Mouse (Mus musculus): Measurements from ENCODE around the gene Arhgap24. TPM values are rescaled to one million over a fixed set of nuclear protein-coding genes. Genes with fewer than 3 reads are reported as not detected.

Gene Arhgap24
- polyA plus RNA-seq, 1 experiment from 2014 or later: 13.3 TPM

- no peaks in the 10 kb centered on the region for H3K36me3 ChIP-seq (ENCODE audit: control insufficient read depth, insufficient read depth, low read length)
- no peak for ATAC-seq
- H3K4me1 ChIP-seq (ENCODE audit: control insufficient read depth, insufficient read depth, low read length): no peaks in the 10 kb centered on the region
- H3K4me3 ChIP-seq (ENCODE audit: low read depth, low read length): no peak overlapping the region
- no peaks in the 10 kb centered on the region for H3K27me3 ChIP-seq (ENCODE audit: control insufficient read depth, insufficient read depth, low read depth, low read length)
- no peak overlapping the region for H3K9ac ChIP-seq (ENCODE audit: low read depth, low read length)
- WGBS: 80% methylated on average over 2 of the region's 2 CpGs
- no peak overlapping the region for H3K4me2 ChIP-seq (ENCODE audit: low read length)
- H3K27ac ChIP-seq (ENCODE audit: low read length): no peak overlapping the region
- H3K9me3 ChIP-seq (replicated peaks; ENCODE audit: control insufficient read depth, low read length, poor library complexity, severe bottlenecking): no peaks in the 10 kb centered on the region
These were observed 25.9 kb upstream of the Arhgap24 start for GRCm38 (mm10) chr5:102455247-102455646.

GRCm38 (mm10) chr5:102460452-102461197, 20.6 kb upstream of the Arhgap24 start:
- no peak overlapping the region for H3K9ac ChIP-seq (ENCODE audit: low read depth, low read length)
- ATAC-seq: no peak
- no peak overlapping the region for H3K27ac ChIP-seq (ENCODE audit: low read length)
- no peaks in the 10 kb centered on the region for H3K27me3 ChIP-seq (ENCODE audit: control insufficient read depth, insufficient read depth, low read depth, low read length)
- H3K36me3 ChIP-seq (ENCODE audit: control insufficient read depth, insufficient read depth, low read length): no peaks in the 10 kb centered on the region
- H3K4me1 ChIP-seq (ENCODE audit: control insufficient read depth, insufficient read depth, low read length): no peaks in the 10 kb centered on the region
- no peak overlapping the region for H3K4me3 ChIP-seq (ENCODE audit: low read depth, low read length)
- H3K9me3 ChIP-seq (replicated peaks; ENCODE audit: control insufficient read depth, low read length, poor library complexity, severe bottlenecking): no peaks in the 10 kb centered on the region
- no peak overlapping the region for H3K4me2 ChIP-seq (ENCODE audit: low read length)
- 85% methylated on average over 12 of the region's 12 CpGs for WGBS

GRCm38 (mm10) chr5:102462948-102463347, 18.2 kb upstream of the Arhgap24 start:
- no peak for ATAC-seq
- H3K4me1 ChIP-seq (ENCODE audit: control insufficient read depth, insufficient read depth, low read length): no peaks in the 10 kb centered on the region
- H3K4me3 ChIP-seq (ENCODE audit: low read depth, low read length): no peak overlapping the region
- no peaks in the 10 kb centered on the region for H3K36me3 ChIP-seq (ENCODE audit: control insufficient read depth, insufficient read depth, low read length)
- H3K9me3 ChIP-seq (replicated peaks; ENCODE audit: control insufficient read depth, low read length, poor library complexity, severe bottlenecking): no peaks in the 10 kb centered on the region
- 85% methylated on average over 3 of the region's 3 CpGs for WGBS
- H3K9ac ChIP-seq (ENCODE audit: low read depth, low read length): no peak overlapping the region
- H3K27ac ChIP-seq (ENCODE audit: low read length): no peak overlapping the region
- H3K27me3 ChIP-seq (ENCODE audit: control insufficient read depth, insufficient read depth, low read depth, low read length): no peaks in the 10 kb centered on the region
- no peak overlapping the region for H3K4me2 ChIP-seq (ENCODE audit: low read length)

GRCm38 (mm10) chr5:102465372-102465771, 15.8 kb upstream of the Arhgap24 start:
- Histone ChIP-seq H3K9me3 (replicated peaks; ENCODE audit: control insufficient read depth, low read length, poor library complexity, severe bottlenecking) (no peaks in the 10 kb centered on the region; the same call in 1 of the 2 replicates), H3K4me2 (ENCODE audit: low read length) (no peak overlapping the region), H3K4me3 (ENCODE audit: low read depth, low read length) (no peak overlapping the region), H3K27ac (ENCODE audit: low read length) (no peak overlapping the region), H3K9ac (ENCODE audit: low read depth, low read length) (no peak overlapping the region), H3K36me3 (ENCODE audit: control insufficient read depth, insufficient read depth, low read length) (no peaks in the 10 kb centered on the region), H3K4me1 (ENCODE audit: control insufficient read depth, insufficient read depth, low read length) (no peaks in the 10 kb centered on the region), H3K27me3 (ENCODE audit: control insufficient read depth, insufficient read depth, low read depth, low read length) (no peaks in the 10 kb centered on the region)
- WGBS: 92% methylated on average over 2 of the region's 2 CpGs
- ATAC-seq: no peak

GRCm38 (mm10) chr5:102468292-102468691, 12.9 kb upstream of the Arhgap24 start:
- 95% methylated on average over 3 of the region's 3 CpGs for WGBS
- Histone ChIP-seq H3K4me3 (ENCODE audit: low read depth, low read length) (no peak overlapping the region), H3K4me2 (ENCODE audit: low read length) (no peak overlapping the region), H3K27me3 (ENCODE audit: control insufficient read depth, insufficient read depth, low read depth, low read length) (no peaks in the 10 kb centered on the region), H3K9ac (ENCODE audit: low read depth, low read length) (no peak overlapping the region), H3K9me3 (replicated peaks; ENCODE audit: control insufficient read depth, low read length, poor library complexity, severe bottlenecking) (no peaks in the 10 kb centered on the region; the same call in 1 of the 2 replicates), H3K4me1 (ENCODE audit: control insufficient read depth, insufficient read depth, low read length) (no peaks in the 10 kb centered on the region), H3K36me3 (ENCODE audit: control insufficient read depth, insufficient read depth, low read length) (no peaks in the 10 kb centered on the region), H3K27ac (ENCODE audit: low read length) (no peak overlapping the region)
- ATAC-seq: no peak

- Histone ChIP-seq H3K4me3 (ENCODE audit: low read depth, low read length) (no peak overlapping the region), H3K9me3 (replicated peaks; ENCODE audit: control insufficient read depth, low read length, poor library complexity, severe bottlenecking) (no peaks in the 10 kb centered on the region; the same call in 1 of the 2 replicates), H3K36me3 (ENCODE audit: control insufficient read depth, insufficient read depth, low read length) (no peaks in the 10 kb centered on the region), H3K4me1 (ENCODE audit: control insufficient read depth, insufficient read depth, low read length) (no peaks in the 10 kb centered on the region), H3K27ac (ENCODE audit: low read length) (no peak overlapping the region), H3K4me2 (ENCODE audit: low read length) (no peak overlapping the region), H3K27me3 (ENCODE audit: control insufficient read depth, insufficient read depth, low read depth, low read length) (no peaks in the 10 kb centered on the region), H3K9ac (ENCODE audit: low read depth, low read length) (no peak overlapping the region)
- no peak for ATAC-seq
- 86% methylated on average over 2 of the region's 2 CpGs for WGBS
These were observed 10.9 kb upstream of the Arhgap24 start for GRCm38 (mm10) chr5:102470284-102470683.

GRCm38 (mm10) chr5:102478076-102478475, 3.1 kb upstream of the Arhgap24 start:
- ATAC-seq: no peak
- Histone ChIP-seq H3K9ac (ENCODE audit: low read depth, low read length) (no peak overlapping the region), H3K36me3 (ENCODE audit: control insufficient read depth, insufficient read depth, low read length) (no peaks in the 10 kb centered on the region), H3K27me3 (ENCODE audit: control insufficient read depth, insufficient read depth, low read depth, low read length) (no peaks in the 10 kb centered on the region), H3K4me3 (ENCODE audit: low read depth, low read length) (no peak overlapping the region), H3K27ac (ENCODE audit: low read length) (no peak overlapping the region), H3K9me3 (replicated peaks; ENCODE audit: control insufficient read depth, low read length, poor library complexity, severe bottlenecking) (no peaks in the 10 kb centered on the region), H3K4me1 (ENCODE audit: control insufficient read depth, insufficient read depth, low read length) (peaks cover 13% of the 10 kb centered on the region), H3K4me2 (ENCODE audit: low read length) (no peak overlapping the region)
- WGBS: 2% methylated on average over 2 of the region's 2 CpGs

GRCm38 (mm10) chr5:102483285-102483975, 2.2 kb downstream of the Arhgap24 start:
- no peaks in the 10 kb centered on the region for H3K27me3 ChIP-seq (ENCODE audit: control insufficient read depth, insufficient read depth, low read depth, low read length)
- 39% methylated on average over 10 of the region's 10 CpGs for WGBS
- H3K36me3 ChIP-seq (ENCODE audit: control insufficient read depth, insufficient read depth, low read length): no peaks in the 10 kb centered on the region
- H3K9ac ChIP-seq (ENCODE audit: low read depth, low read length): no peak overlapping the region
- H3K27ac ChIP-seq (ENCODE audit: low read length): no peak overlapping the region
- H3K4me2 ChIP-seq (ENCODE audit: low read length): no peak overlapping the region
- ATAC-seq: no peak
- H3K9me3 ChIP-seq (replicated peaks; ENCODE audit: control insufficient read depth, low read length, poor library complexity, severe bottlenecking): no peaks in the 10 kb centered on the region
- H3K4me1 ChIP-seq (ENCODE audit: control insufficient read depth, insufficient read depth, low read length): peaks cover 13% of the 10 kb centered on the region
- H3K4me3 ChIP-seq (ENCODE audit: low read depth, low read length): no peak overlapping the region

GRCm38 (mm10) chr5:102491554-102491953, 10.4 kb downstream of the Arhgap24 start:
- WGBS: 87% methylated on average over 5 of the region's 5 CpGs
- no peaks in the 10 kb centered on the region for H3K36me3 ChIP-seq (ENCODE audit: control insufficient read depth, insufficient read depth, low read length)
- no peaks in the 10 kb centered on the region for H3K9me3 ChIP-seq (replicated peaks; ENCODE audit: control insufficient read depth, low read length, poor library complexity, severe bottlenecking)
- H3K4me3 ChIP-seq (ENCODE audit: low read depth, low read length): no peak overlapping the region
- no peaks in the 10 kb centered on the region for H3K27me3 ChIP-seq (ENCODE audit: control insufficient read depth, insufficient read depth, low read depth, low read length)
- no peak overlapping the region for H3K27ac ChIP-seq (ENCODE audit: low read length)
- H3K9ac ChIP-seq (ENCODE audit: low read depth, low read length): no peak overlapping the region
- ATAC-seq: no peak
- no peaks in the 10 kb centered on the region; the same call in 1 of the 2 replicates for H3K4me1 ChIP-seq (ENCODE audit: control insufficient read depth, insufficient read depth, low read length)
- H3K4me2 ChIP-seq (ENCODE audit: low read length): no peak overlapping the region
